Mouse (Mus musculus): ENCODE measurements around the gene Garnl3.
"Not testable (repeated sequence)": the region's sequence is repeated elsewhere in the genome, so short reads cannot be mapped to it uniquely, and the experiment has no call there.

Gene Garnl3

DNA sequence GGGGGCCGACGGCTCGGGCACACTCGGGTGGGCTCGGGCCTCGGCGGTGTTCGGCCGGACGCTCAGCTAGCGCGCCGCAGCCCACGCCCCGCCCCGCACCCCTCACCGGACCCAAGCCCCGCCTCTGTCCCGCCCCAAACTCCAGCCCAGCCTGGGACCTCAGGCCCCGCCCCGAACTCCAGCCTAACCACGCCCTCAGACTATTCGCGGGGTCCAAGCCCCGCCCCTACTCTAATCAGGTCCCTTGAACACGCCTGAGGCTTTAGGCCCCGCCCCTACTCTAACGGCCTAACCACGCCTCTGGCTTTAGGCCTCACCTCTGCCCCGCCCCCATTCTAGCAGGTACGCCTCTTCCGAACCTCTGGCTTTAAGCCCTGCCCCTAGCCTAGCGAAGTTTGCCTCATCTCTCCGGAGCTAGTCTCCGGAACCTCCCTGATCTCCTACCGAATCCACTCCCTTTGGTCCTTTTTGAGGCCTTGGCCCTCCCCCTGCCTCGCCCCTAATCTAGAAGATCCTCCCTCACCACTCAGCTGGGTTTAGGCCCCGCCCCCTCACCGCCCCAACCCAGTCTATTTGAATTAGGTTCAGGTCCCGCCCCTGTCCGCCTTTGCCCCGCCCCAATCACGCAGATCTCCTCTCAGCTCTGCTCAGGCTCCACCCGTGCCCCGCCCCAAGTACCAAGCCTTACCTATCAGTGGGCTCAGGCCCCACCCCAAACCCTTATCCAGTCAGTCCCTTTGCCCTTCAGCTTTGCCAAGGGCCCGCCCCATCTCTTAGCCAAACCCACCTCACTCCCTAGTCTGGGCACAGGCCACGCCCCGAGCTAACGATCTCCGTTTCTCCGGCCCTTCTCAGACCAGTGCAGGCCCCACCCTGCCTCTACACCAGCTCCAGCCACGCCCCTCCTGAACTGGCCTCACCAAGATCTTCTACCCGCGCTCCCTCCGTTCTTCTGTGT is 649 bp downstream of the Garnl3 start:
- ChIA-PET CTCF (interaction anchor here in 3 of 4 experiments (0.6 to 3.1 kb wide), 65 partner anchors 9 to 551 kb away, joined by 3 to 24 read pairs (median 4); partner anchors contain the start of genes Angptl2 (in 2 of the 3), Ralgps1 (in 2 of the 3), Slc2a8 (in 2 of the 3) and Lrsam1 (in 1 of the 3)), POLR2A (interaction anchor here (0.5 to 3.5 kb wide), 115 partner anchors 8 to 1774 kb away, joined by 3 to 46 read pairs (median 4); partner anchors contain the start of genes Angptl2 (in 3 of the 4), Lrsam1 (in 3 of the 4), Rpl12 (in 3 of the 4) and Slc2a8 (in 3 of the 4))

DNA sequence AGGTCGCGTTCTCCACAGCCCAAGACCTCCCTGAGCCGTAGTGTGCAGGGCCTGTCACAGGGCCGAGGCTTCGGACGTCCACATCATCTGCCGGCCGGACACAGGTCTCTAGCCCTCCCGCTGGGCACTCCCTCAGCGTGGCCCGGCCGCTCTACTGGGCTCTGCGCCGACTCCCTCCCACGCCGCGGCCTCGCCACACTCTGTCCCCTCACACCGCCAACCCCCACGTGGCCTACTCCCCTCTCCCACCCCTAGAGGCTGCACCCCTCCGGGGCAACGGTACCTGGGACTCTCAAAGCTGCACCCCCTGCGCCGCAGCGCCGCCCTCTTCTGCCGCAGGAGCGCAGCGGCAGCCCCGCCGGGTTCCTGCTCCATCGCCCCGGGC is 1.3 kb downstream of the Garnl3 start:
- ChIA-PET POLR2A (interaction anchor here (1.0 to 3.5 kb wide), 39 partner anchors 8 to 1642 kb away, joined by 3 to 46 read pairs (median 5); partner anchors contain the start of genes Lrsam1 (in 3 of the 4), Rpl12 (in 3 of the 4), Angptl2 (in 1 of the 4) and Hspa5 (in 1 of the 4)), CTCF (interaction anchor here in 3 of 4 experiments (0.5 to 3.1 kb wide), 17 partner anchors 15 to 431 kb away, joined by 3 to 24 read pairs (median 3); partner anchors contain the start of genes Ralgps1 (in 1 of the 3) and Tor2a (in 1 of the 3))

DNA sequence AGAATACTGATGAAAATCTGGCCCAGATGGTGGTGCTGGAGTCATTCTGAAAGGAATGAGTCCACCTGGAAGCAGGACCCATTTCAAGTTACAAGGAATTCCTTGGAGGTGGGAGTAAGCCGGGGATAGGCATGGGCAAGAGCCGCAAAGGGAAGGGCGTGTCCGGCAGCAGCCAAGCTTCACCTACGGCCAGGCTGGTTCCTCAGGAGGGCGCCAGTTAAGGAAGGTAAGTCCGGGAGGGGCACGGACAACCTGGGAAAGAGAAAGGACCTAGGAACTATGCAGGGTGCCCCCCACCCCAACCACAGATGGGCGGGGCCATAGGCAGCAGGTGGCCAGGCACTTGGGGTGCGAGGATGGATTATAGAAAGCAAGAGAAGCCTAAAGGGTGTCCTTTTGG is 1.8 kb downstream of the Garnl3 start:
- POLR2A ChIA-PET = interaction anchor here in 3 of 4 experiments (0.6 to 3.5 kb wide), 17 partner anchors 10 to 1642 kb away, joined by 3 to 46 read pairs (median 8); partner anchors contain the start of genes Angptl2 (in 1 of the 3), Hspa5 (in 1 of the 3), Lrsam1 (in 1 of the 3) and Ralgps1 (in 1 of the 3)
- CTCF ChIA-PET = interaction anchor here in 2 of 4 experiments (0.5 to 3.1 kb wide), 8 partner anchors 25 to 357 kb away, joined by 3 to 17 read pairs (median 3); partner anchors contain the start of gene Ralgps1 (in 1 of the 2)

DNA sequence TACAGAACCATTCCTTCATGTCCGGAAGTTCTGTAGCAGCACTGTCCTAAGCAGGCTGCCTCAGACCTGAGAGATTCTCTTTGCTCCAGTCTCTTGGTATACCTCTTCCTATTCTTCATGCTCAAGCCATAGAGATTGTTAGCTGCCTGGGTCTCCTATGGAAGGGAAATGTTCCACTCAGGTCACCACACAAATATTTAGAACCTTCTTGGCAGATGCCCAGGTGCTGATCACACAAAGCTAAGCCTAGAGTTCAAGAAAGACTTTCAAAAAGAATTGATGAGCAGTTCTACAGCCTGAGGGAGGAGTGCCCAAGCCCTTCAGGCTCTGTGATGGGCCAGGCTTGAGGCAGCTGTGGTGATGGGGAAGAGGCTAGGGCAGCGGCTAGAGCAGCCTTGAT is 2.4 kb downstream of the Garnl3 start:
- CTCF ChIA-PET = interaction anchor here in 2 of 4 experiments (0.5 to 1.0 kb wide), 3 partner anchors 24 to 273 kb away, joined by 3 read pairs; no protein-coding TSS in a partner anchor
- POLR2A ChIA-PET = interaction anchor here in 1 of 4 experiments (0.6 to 2.6 kb wide), 3 partner anchors 10 to 185 kb away, joined by 3 to 8 read pairs (median 3); no protein-coding TSS in a partner anchor

DNA sequence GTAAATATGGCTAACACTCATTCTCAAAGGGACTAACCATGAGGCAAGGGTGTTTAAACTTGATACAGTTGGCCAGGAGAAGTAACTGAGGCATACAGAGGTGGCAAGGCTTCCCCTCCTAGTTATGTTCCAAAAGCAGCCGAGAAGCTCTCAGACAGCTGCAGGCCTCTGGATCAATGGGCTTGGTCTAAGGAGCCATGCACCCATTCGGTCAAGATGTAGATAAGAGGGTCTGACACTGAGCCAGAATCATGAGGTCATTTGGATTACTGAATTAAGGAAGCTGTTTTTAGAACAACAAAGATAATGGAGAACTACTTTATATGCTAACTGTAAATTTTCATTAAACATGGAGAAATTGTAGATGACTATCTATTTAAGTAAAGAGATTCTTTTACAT is 4.2 kb downstream of the Garnl3 start:
- ChIA-PET CTCF (no interaction called here), POLR2A (interaction anchor here in 2 of 4 experiments (0.8 to 1.0 kb wide), 2 partner anchors 17 to 311 kb away, joined by 3 read pairs; no protein-coding TSS in a partner anchor)

GRCm38 (mm10) chr2:33122856-33123255 is 8.6 kb downstream of the Garnl3 start:
- POLR2A ChIA-PET = interaction anchor here in 1 of 4 experiments (0.5 to 1.9 kb wide), 3 partner anchors 8 to 87 kb away, joined by 3 to 7 read pairs (median 4); partner anchors contain the start of gene Garnl3
- CTCF ChIA-PET = no interaction called here

- CTCF ChIA-PET = no interaction called here
- POLR2A ChIA-PET = no interaction called here
Measured at GRCm38 (mm10) chr2:33100536-33100935, 30.9 kb downstream of the Garnl3 start.

DNA sequence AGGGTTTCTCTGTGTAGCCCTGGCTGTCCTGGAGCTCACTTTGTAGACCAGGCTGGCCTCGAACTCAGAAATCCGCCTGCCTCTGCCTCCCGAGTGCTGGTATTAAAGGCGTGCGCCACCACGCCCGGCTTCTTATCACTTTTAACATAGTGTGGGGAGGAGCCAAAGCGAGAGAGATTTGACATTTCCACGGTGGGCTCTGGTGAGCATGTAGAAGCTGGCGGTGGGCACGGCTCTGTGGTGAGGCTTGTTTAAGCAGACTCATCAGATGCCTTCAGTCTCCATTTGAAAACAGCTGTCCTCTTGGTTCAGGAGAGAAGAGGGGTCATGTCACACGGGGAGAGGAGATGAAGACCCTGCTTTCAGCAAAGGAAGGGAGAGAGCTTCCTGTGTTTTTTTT is 34.1 kb downstream of the Garnl3 start:
- POLR2A ChIA-PET = interaction anchor here in 2 of 4 experiments (0.7 to 2.5 kb wide), 7 partner anchors 15 to 398 kb away, joined by 3 to 8 read pairs (median 3); no protein-coding TSS in a partner anchor

DNA sequence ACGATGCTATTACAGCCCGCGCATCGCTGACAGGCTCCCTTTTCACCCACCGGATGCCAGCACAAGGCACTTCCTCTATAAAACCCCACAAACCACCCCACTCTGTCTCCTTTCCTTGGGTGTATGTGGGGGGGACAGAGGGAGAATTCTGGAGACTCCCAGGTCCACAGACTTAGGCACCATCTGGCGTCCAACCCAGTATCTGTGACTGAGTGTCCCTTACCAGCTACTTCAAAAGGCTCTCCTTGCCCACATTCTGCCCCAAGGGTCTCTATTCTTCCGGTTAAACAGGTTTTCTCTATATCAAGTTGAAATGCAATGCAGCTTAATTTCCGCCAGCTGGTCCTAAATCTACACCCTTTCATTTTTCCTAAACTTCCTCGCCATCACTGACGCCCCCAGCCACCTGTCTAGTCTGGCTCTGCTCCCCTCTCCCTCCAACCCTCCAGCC is 36.2 kb downstream of the Garnl3 start:
- CTCF ChIA-PET = no interaction called here
- POLR2A ChIA-PET = no interaction called here

More for the DNA sequence above, 34.1 kb downstream of the Garnl3 start:
- CTCF ChIA-PET = interaction anchor here in 1 of 4 experiments (0.6 kb wide), 1 partner anchor 247 kb away, joined by 5 read pairs; no protein-coding TSS in a partner anchor

GRCm38 (mm10) chr2:33090620-33091520 is 40.6 kb downstream of the Garnl3 start:
- POLR2A ChIA-PET = no interaction called here

GRCm38 (mm10) chr2:33090033-33090400 is 41.4 kb downstream of the Garnl3 start:
- POLR2A ChIA-PET = interaction anchor here in 1 of 4 experiments (1.2 kb wide), 1 partner anchor 24 kb away, joined by 4 read pairs; no protein-coding TSS in a partner anchor
- CTCF ChIA-PET = not testable (repeated sequence)

More at GRCm38 (mm10) chr2:33090620-33091520, 40.6 kb downstream of the Garnl3 start:
- CTCF ChIA-PET = interaction anchor here in 2 of 4 experiments (0.5 to 0.7 kb wide), 2 partner anchors 30 to 41 kb away, joined by 3 to 4 read pairs; no protein-coding TSS in a partner anchor

- POLR2A ChIA-PET = interaction anchor here in 1 of 4 experiments (1.2 to 1.6 kb wide), 3 partner anchors 9 to 24 kb away, joined by 3 to 5 read pairs (median 4); no protein-coding TSS in a partner anchor
- CTCF ChIA-PET = no interaction called here
Measured at GRCm38 (mm10) chr2:33089356-33090032, 42.0 kb downstream of the Garnl3 start.

GRCm38 (mm10) chr2:33086671-33087363 is 44.6 kb downstream of the Garnl3 start:
- ChIA-PET POLR2A (interaction anchor here in 3 of 4 experiments (0.7 to 1.3 kb wide), 5 partner anchors 9 to 1726 kb away, joined by 3 to 4 read pairs (median 3); no protein-coding TSS in a partner anchor), CTCF (interaction anchor here in 1 of 4 experiments (0.6 kb wide), 2 partner anchors 255 to 404 kb away, joined by 3 to 6 read pairs; no protein-coding TSS in a partner anchor)

- ChIA-PET CTCF (interaction anchor here in 2 of 4 experiments (0.6 to 1.0 kb wide), 3 partner anchors 9 to 316 kb away, joined by 3 read pairs; no protein-coding TSS in a partner anchor), POLR2A (interaction anchor here in 2 of 4 experiments (0.7 to 1.3 kb wide), 5 partner anchors 8 to 1726 kb away, joined by 3 to 4 read pairs (median 3); no protein-coding TSS in a partner anchor)
Measured at GRCm38 (mm10) chr2:33086016-33086596, 45.3 kb downstream of the Garnl3 start.

GRCm38 (mm10) chr2:33084221-33084620 is 47.2 kb downstream of the Garnl3 start:
- POLR2A ChIA-PET = interaction anchor here in 1 of 4 experiments (1.0 to 1.6 kb wide), 3 partner anchors 9 to 17 kb away, joined by 3 to 5 read pairs (median 4); no protein-coding TSS in a partner anchor
- CTCF ChIA-PET = interaction anchor here in 1 of 4 experiments (0.6 kb wide), 1 partner anchor 583 kb away, joined by 4 read pairs; no protein-coding TSS in a partner anchor

Data from embryonic stem cell, embryonic (primary cell).